Mouse (Mus musculus) midbrain, postnatal 0 days (tissue): Measurements from ENCODE around the gene Hnrnpa1. TPM values are rescaled to one million over a fixed set of nuclear protein-coding genes. Genes with fewer than 3 reads are reported as not detected.

Source experiments
- ATAC-seq: fragments of 200-750 bp; cut with Nextera tagmentation; 2 replicates; pipeline ENCODE4 v1.8.0; 2017; ENCODE audit warnings: moderate number of reproducible peaks, mild to moderate bottlenecking, moderate TSS enrichment, moderate library complexity; ENCODE audit not compliant: low FRiP score
- DNase-seq: peaks from one replicate; pipeline ENCODE4 v3.0.0-alpha.2; 2015; ENCODE audit warnings: low spot score
- H3K27ac ChIP-seq: fragments of 300-500 bp; sonication (generic); 2 replicates; pipeline ENCODE4 v1.5.1; 2014; ENCODE audit warnings: low read depth, mild to moderate bottlenecking, low read length, mixed read lengths
- H3K27me3 ChIP-seq: fragments of 300-500 bp; sonication (generic); 2 replicates; pipeline ENCODE4 v1.6.1; 2014; ENCODE audit warnings: low read length, control low read depth, mixed read lengths; ENCODE audit not compliant: insufficient read depth
- H3K36me3 ChIP-seq: fragments of 300-500 bp; sonication (generic); 2 replicates; pipeline ENCODE4 v1.6.1; 2014; ENCODE audit warnings: low read length, control low read depth, mixed read lengths; ENCODE audit not compliant: insufficient read depth
- H3K4me1 ChIP-seq: fragments of 300-500 bp; sonication (generic); 2 replicates; pipeline ENCODE4 v1.6.1; 2014; ENCODE audit warnings: mild to moderate bottlenecking, control low read depth, antibody characterized with exemption, low read length, mixed read lengths; ENCODE audit not compliant: insufficient read depth
- H3K4me2 ChIP-seq: fragments of 300-500 bp; sonication (generic); 2 replicates; pipeline ENCODE4 v1.6.1; 2014; ENCODE audit warnings: low read depth, mild to moderate bottlenecking, low read length, mixed read lengths; ENCODE audit not compliant: poor library complexity, severe bottlenecking
- H3K4me3 ChIP-seq: fragments of 300-500 bp; sonication (generic); 2 replicates; pipeline ENCODE4 v1.5.1; 2014; ENCODE audit warnings: low read depth, mild to moderate bottlenecking, low read length, moderate library complexity
- H3K9ac ChIP-seq: fragments of 300-500 bp; sonication (generic); replicated peaks from 2 replicates; pipeline ENCODE4 v1.6.1; 2014; ENCODE audit warnings: mild to moderate bottlenecking, low read length, moderate library complexity, mixed read lengths; ENCODE audit not compliant: poor library complexity, severe bottlenecking
- H3K9me3 ChIP-seq: fragments of 300-500 bp; sonication (generic); 2 replicates; pipeline ENCODE4 v1.6.1; 2016; ENCODE audit warnings: low read length, control low read depth
- CTCF ChIP-seq: IDR thresholded peaks from 2 replicates; pipeline ENCODE4 v1.5.1; 2016; ENCODE audit warnings: antibody characterized with exemption, mild to moderate bottlenecking
- WGBS: fragments of 180-500 bp; shearing (Covaris S2); extraction: QIAGEN DNeasy Blood & Tissue Kit; methylation state at CpG from one replicate; pipeline ENCODE4 v1.1.7; 2014; 5-methylcytosine and 5-hydroxymethylcytosine counted together
- polyA plus RNA-seq: library from polyadenylated mRNA; unstranded; fragments of >200 nt; fragmentation: Nextera tagmentation; extraction: Ambion mirVana; gene quantifications from 2 replicates; pipeline ENCODE4 v1.2.1, GENCODE M21; 2015
- total RNA-seq: library from RNA; depleted of rRNA; stranded (reverse); fragments of >200 nt; gene quantifications from 2 replicates; pipeline ENCODE4 v1.2.3, GENCODE M21; 2014

Hnrnpa1 gene
- total and polyA plus RNA-seq, 2 experiments from 2014 or later: 142 to 609 TPM

DNA sequence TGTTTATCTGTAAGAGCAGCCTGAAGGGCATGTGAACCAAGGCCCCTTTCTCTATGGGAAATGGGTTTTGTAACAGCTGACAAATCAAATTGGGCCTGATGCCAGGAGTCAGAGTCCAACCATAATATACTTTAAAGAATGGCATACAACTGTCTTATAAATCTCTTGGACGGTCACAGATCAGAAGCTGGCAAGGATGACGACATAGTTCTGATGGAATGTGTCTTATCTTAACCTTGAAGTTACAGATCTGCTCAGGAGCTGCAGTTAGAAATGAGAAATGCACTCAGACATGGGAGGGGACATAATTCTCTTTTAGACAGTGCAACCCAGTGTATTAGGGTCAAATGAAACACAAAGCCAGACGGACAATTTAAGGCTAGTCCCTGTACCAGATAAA, 19.4 kb upstream of the Hnrnpa1 start:
- 27% methylated on average over 3 of the region's 3 CpGs for WGBS

GRCm38 (mm10) chr15:103221386-103221785, 18.8 kb upstream of the Hnrnpa1 start:
- Histone ChIP-seq H3K4me1 (no peaks in the 10 kb centered on the region), H3K4me2 (no peak overlapping the region), H3K4me3 (no peak overlapping the region), H3K9me3 (no peaks in the 10 kb centered on the region), H3K27ac (0 out of 2 replicates have a peak overlapping the region, but pooled peaks have one; percentile 19), H3K36me3 (no peaks in the 10 kb centered on the region), H3K27me3 (no peaks in the 10 kb centered on the region), H3K9ac (no peak overlapping the region)
- no peak for TF ChIP-seq CTCF
- WGBS: 79% methylated on average over 1 of the region's 1 CpGs
- ATAC-seq: no peak
- no peak for DNase-seq

More for the DNA sequence above, 19.4 kb upstream of the Hnrnpa1 start:
- ATAC-seq (no peak), DNase-seq (no peak)
- Histone ChIP-seq H3K36me3 (no peaks in the 10 kb centered on the region), H3K9ac (no peak overlapping the region), H3K4me3 (no peak overlapping the region), H3K27me3 (no peaks in the 10 kb centered on the region), H3K4me2 (no peak overlapping the region), H3K4me1 (peaks cover 6% of the 10 kb centered on the region; the same call in 1 of the 2 replicates), H3K27ac (no peak overlapping the region), H3K9me3 (no peaks in the 10 kb centered on the region)
- TF ChIP-seq CTCF: no peak

GRCm38 (mm10) chr15:103224161-103224560, 16.1 kb upstream of the Hnrnpa1 start:
- H3K27ac ChIP-seq: no peak overlapping the region
- no peaks in the 10 kb centered on the region for H3K4me1 ChIP-seq
- TF ChIP-seq CTCF: peak; percentile 6; the same call in 1 of the 2 replicates
- ATAC-seq (no peak), DNase-seq (no peak)
- no peak overlapping the region for H3K4me3 ChIP-seq
- H3K27me3 ChIP-seq: no peaks in the 10 kb centered on the region
- no peaks in the 10 kb centered on the region for H3K36me3 ChIP-seq
- no peak overlapping the region for H3K4me2 ChIP-seq
- 90% methylated on average over 2 of the region's 2 CpGs for WGBS
- no peak overlapping the region for H3K9ac ChIP-seq
- no peaks in the 10 kb centered on the region for H3K9me3 ChIP-seq

DNA sequence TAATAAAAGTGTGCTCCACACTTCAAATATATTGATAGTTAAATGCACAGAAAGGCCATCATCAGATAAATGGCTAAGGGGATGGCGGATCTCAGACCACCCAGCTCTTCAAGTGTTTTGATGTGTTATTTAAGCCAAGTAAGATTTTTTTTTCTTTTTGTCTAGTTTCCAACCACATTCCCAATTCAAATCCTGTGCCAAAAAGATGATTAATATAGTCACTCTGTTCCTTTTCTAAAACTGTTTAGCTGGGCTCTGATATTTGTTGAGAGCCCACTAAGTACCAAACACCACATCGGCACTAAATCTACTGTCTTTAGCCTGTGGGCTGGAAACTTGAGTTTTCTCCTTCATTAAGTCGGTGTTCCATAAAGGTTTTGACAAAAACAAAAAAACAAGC, 13.2 kb upstream of the Hnrnpa1 start:
- no peak for TF ChIP-seq CTCF
- H3K4me3 ChIP-seq: no peak overlapping the region
- H3K4me1 ChIP-seq: no peaks in the 10 kb centered on the region
- WGBS: 84% methylated on average over 3 of the region's 3 CpGs
- ATAC-seq (no peak), DNase-seq (no peak)
- H3K27me3 ChIP-seq: no peaks in the 10 kb centered on the region
- no peaks in the 10 kb centered on the region for H3K9me3 ChIP-seq
- H3K36me3 ChIP-seq: no peaks in the 10 kb centered on the region
- no peak overlapping the region for H3K4me2 ChIP-seq
- H3K9ac ChIP-seq: no peak overlapping the region
- H3K27ac ChIP-seq: no peak overlapping the region

GRCm38 (mm10) chr15:103227572-103227971, 12.7 kb upstream of the Hnrnpa1 start:
- ATAC-seq (no peak), DNase-seq (no peak)
- WGBS: 93% methylated on average over 2 of the region's 2 CpGs
- H3K27me3 ChIP-seq: no peaks in the 10 kb centered on the region
- H3K9ac ChIP-seq: no peak overlapping the region
- H3K4me2 ChIP-seq: no peak overlapping the region
- no peak overlapping the region for H3K27ac ChIP-seq
- no peaks in the 10 kb centered on the region for H3K36me3 ChIP-seq
- no peak overlapping the region for H3K4me3 ChIP-seq
- H3K4me1 ChIP-seq: no peaks in the 10 kb centered on the region
- TF ChIP-seq CTCF: no peak
- H3K9me3 ChIP-seq: no peaks in the 10 kb centered on the region

GRCm38 (mm10) chr15:103228904-103229303, 11.3 kb upstream of the Hnrnpa1 start:
- H3K4me2 ChIP-seq: no peak overlapping the region
- 77% methylated on average over 2 of the region's 2 CpGs for WGBS

More at GRCm38 (mm10) chr15:103228904-103229303, 11.3 kb upstream of the Hnrnpa1 start:
- Histone ChIP-seq H3K27ac (no peak overlapping the region), H3K4me3 (no peak overlapping the region), H3K9me3 (no peaks in the 10 kb centered on the region), H3K4me1 (no peaks in the 10 kb centered on the region), H3K36me3 (no peaks in the 10 kb centered on the region), H3K27me3 (no peaks in the 10 kb centered on the region), H3K9ac (no peak overlapping the region)
- ATAC-seq (no peak), DNase-seq (no peak)
- no peak for TF ChIP-seq CTCF
